Mouse (Mus musculus) c-Kit-negative CD71-positive TER-119-positive erythroid progenitor cells, embryonic 14.5 days (primary cell): Measurements from ENCODE around the gene Ndufs7.
"Not testable (repeated sequence)": the region's sequence is repeated elsewhere in the genome, so short reads cannot be mapped to it uniquely, and the experiment has no call there.

Experiments used
- DNase-seq: peaks from one replicate; pipeline ENCODE4 v3.0.0-alpha.2; 2013; ENCODE audit warnings: low read depth, low spot score

Gene Ndufs7

GRCm38 (mm10) chr10:80248971-80249640, at the start of gene Ndufs7:
Ndufs7 (plus strand) TSS chr10:80249121.
- DNase-seq, result peak; percentile 96

GRCm38 (mm10) chr10:80199440-80200008, 49.4 kb upstream of the Ndufs7 start:
- DNase-seq, result peak; percentile 55

- DNase-seq, result no peak
Observed at GRCm38 (mm10) chr10:80200485-80200884, 48.4 kb upstream of the Ndufs7 start.

- no peak for DNase-seq
Observed at GRCm38 (mm10) chr10:80204055-80204454, 44.9 kb upstream of the Ndufs7 start.

GRCm38 (mm10) chr10:80207201-80207600, 41.7 kb upstream of the Ndufs7 start:
- DNase-seq, result no peak

- no peak for DNase-seq
Observed at GRCm38 (mm10) chr10:80207676-80208075, 41.2 kb upstream of the Ndufs7 start.

- no peak for DNase-seq
Observed at GRCm38 (mm10) chr10:80208248-80208647, 40.7 kb upstream of the Ndufs7 start.

GRCm38 (mm10) chr10:80208841-80209371, 40.0 kb upstream of the Ndufs7 start:
- no peak for DNase-seq

GRCm38 (mm10) chr10:80211547-80212103, 37.3 kb upstream of the Ndufs7 start:
- DNase-seq, result not testable (repeated sequence)

GRCm38 (mm10) chr10:80215048-80215772, 33.7 kb upstream of the Ndufs7 start:
- no peak for DNase-seq

GRCm38 (mm10) chr10:80220676-80221075, 28.2 kb upstream of the Ndufs7 start:
- no peak for DNase-seq

- DNase-seq, result not testable (repeated sequence)
Observed at GRCm38 (mm10) chr10:80223137-80223536, 25.8 kb upstream of the Ndufs7 start.

- DNase-seq, result no peak
Observed at GRCm38 (mm10) chr10:80226071-80226415, 22.9 kb upstream of the Ndufs7 start.

- peak; percentile 95 for DNase-seq
Observed at GRCm38 (mm10) chr10:80226416-80227165, 22.3 kb upstream of the Ndufs7 start, which contains the start of gene Mum1. Mum1 (plus strand) TSS chr10:80226434.

- DNase-seq, result no peak
Observed at GRCm38 (mm10) chr10:80227166-80227539, 21.8 kb upstream of the Ndufs7 start.

GRCm38 (mm10) chr10:80227877-80228775, 20.8 kb upstream of the Ndufs7 start:
- DNase-seq, result no peak

GRCm38 (mm10) chr10:80236145-80236825, 12.6 kb upstream of the Ndufs7 start:
- no peak for DNase-seq

- no peak for DNase-seq
Observed at GRCm38 (mm10) chr10:80237020-80237419, 11.9 kb upstream of the Ndufs7 start.

- DNase-seq, result no peak
Observed at GRCm38 (mm10) chr10:80238306-80238705, 10.6 kb upstream of the Ndufs7 start.

- DNase-seq, result no peak
Observed at GRCm38 (mm10) chr10:80239791-80240190, 9.1 kb upstream of the Ndufs7 start.
